Mouse (Mus musculus) yolk sac, embryonic 10.5 days (tissue): ENCODE data around the gene Cx3cl1.

Experiments used
- DNase-seq: peaks from one replicate; pipeline ENCODE4 v3.0.0-alpha.2; 2017; ENCODE audit warnings: low spot score

Gene Cx3cl1

DNA sequence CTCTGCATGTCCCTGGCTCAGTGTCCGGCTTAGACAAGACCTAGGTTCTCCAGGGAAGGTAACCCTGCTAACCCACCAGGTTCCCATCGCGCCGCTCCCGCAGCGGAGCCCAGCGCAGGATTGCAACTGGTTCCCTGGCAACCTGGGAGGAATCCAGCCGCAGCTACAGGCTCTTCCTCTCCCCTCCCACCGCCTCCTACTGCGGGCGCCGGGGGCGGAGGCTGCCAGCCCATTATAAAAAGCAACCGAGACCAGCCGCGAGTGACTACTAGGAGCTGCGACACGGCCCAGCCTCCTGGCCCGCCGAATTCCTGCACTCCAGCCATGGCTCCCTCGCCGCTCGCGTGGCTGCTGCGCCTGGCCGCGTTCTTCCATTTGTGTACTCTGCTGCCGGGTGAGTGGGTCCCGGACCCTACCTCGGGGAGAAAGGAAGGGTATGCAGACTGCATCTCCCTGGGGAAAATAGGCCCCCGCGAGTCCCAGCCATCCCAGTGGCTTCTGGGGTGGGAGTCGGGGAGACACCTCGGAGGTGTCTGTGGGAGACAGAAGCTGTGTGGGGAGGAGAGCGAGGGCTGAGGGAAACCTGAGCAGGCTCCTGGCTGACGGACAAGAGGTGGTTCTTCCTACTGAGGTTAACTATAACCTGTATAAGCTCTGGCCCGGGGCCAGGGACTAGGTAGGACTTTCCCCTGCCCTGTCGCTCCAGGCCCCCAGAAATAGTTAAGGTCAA, at the start of gene Cx3cl1:
Gene Cx3cl1 (plus strand): TSS at position 69 of the 730 bp plus-strand sequence.
- peak; percentile 74 for DNase-seq

DNA sequence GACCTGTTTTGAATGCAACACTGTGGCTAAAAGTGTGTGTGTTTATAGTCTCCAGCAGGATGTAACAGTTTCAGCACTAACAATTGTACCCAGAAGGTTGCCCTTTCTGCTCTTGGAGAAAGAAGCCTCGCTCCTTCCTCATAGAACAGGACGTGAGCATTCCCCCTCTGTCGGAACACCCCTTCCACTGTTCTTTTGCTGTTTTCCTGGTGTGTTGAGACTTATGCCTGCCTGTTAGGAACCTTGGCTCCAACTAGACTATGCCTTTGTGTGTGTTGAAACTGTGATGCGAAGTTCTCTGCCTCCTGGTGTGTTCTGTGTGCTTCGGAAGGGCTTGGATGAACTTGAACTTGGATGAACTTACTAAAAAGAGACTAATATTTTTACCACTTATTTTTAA, 45.8 kb upstream of the Cx3cl1 start:
- DNase-seq, result no peak

DNA sequence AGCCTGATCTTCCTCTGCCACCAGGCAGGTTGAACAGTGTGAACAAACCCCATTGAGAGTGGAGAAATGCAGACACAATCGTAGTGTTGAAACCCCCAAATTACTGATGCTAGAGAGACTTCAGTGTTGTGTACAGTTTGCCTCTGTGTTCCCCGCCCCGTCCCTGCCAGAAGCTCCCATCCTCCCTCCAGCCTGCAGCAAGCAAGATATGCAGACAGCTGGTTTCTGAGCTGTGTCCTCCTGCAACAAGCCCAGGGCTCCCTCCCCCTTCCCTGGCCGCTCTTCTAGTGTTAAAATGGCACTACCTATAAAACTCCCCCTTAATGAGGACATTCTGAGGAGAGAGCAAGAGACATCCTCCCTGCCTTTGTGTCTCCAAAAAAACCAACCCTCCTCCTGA, 42.5 kb upstream of the Cx3cl1 start:
- DNase-seq, result no peak

- DNase-seq, result no peak
Observed at GRCm38 (mm10) chr8:94733821-94734465, 37.9 kb upstream of the Cx3cl1 start.

DNA sequence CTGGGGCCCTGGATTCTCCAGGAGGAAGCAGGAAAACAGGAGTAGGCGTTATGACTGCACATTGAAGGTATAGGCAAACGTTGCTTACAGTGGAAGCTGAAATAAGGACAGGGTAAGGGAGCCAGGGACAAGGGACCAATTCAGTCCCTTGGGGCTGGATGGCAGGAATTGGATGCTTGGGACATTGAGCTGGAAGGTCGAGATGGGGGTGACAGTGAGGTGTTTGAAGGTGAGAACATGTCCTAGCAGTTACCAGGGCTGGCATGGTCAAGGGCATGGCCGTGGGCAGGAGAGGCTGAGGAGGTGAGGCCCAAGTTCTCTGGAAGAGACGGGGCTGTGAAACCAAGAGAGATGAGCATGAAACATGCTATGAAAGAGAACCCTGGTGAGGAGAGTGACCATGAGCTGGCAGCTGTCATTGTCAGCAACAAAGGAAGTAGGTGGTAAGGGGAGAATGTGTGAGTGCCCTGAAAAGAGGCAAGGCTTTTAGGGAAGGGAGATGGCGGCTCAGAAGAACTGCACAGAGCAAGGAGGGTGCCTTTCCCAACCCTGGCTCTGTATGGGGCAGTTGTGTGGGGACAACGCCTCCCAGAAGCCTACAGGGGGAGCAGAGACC, 37.0 kb upstream of the Cx3cl1 start:
- DNase-seq, result no peak

DNA sequence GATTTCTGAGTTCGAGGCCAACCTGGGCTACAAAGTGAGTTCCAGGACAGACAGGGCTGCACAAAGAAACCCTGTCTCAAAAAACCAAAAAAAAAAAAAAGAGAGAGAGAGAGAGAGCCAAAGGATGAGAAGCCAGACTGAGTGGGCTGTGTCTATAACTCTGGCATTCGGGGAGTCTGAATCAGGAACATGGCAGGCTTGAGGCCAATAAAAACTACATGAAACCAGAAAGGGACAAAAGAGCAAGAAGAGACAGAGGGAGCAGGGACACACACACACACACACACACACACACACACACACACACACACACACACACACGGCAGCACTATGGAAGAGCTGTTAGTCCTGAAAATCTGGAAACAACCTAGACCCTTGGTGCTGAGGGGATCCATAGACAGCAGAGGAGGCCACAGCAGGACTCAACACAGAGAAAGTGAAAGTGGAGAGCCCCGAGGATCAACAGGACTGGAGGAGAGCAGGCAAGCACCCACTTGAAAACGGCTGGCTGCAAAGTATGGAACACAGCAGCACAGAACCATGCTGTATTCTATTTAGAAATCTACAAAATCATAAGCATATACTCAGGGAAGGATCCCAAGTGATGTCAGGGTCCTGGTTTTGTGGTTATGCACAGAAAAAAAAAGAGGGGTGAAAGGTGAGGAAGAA, 36.2 kb upstream of the Cx3cl1 start:
- DNase-seq, result no peak

GRCm38 (mm10) chr8:94739829-94740228, 32.0 kb upstream of the Cx3cl1 start:
- no peak for DNase-seq

DNA sequence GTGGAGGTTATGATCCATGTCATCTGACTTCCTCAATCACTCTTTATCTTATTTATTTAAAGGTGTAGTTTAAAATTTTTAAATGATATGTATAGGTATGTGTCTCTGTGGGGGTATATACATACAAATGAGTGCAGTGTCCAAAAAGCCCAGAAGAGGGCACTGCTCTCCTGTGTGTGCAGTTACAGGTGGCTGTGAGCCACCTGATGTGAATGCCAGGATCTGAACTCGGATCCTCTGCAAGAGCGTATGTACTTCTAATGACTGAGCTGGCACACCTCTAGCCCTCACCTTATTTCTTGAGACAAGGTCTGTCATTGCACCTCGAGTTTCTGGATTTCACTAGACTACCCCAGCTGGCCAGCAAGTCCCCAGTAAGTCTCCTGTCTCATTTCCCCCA, 31.2 kb upstream of the Cx3cl1 start:
- DNase-seq, result no peak

DNA sequence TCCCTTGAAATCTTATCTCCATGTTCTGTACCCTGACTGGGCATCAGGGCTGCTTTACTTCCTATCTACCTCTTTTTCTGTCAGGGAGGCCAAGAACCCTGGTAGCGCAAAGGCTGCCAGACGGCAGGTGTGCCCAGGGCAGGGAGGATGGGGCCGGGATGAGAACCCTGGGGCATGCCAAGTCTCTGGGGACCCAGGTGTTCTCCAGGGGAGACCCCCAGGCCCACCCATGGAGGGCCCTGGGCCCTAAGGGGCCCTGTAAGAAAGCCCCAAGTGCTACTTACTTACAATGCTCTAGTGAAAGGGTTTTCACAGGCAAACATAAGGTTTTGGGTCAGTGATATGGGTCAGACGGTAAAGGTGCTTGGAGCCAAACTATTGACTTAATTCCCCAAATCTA, 30.1 kb upstream of the Cx3cl1 start:
- DNase-seq, result no peak

DNA sequence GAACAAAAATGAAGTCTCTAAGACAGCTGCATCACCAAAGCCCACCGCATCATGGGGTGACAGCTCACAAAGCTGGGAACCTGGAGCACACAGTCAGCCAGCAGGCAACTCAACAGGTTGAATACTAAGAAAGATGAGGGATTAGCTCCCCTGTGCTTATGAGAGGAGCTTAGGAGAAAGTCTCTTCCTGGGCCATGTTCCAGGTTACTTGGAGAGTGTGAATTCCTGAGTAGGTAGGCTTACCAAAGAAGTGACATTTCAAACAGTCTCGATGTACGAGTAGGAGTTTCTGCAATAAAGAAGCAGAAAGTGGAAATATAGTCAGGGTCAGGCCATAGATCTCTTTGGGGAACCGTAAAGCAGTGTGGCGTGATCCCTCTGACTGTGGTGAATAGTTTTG, 27.3 kb upstream of the Cx3cl1 start:
- no peak for DNase-seq

DNA sequence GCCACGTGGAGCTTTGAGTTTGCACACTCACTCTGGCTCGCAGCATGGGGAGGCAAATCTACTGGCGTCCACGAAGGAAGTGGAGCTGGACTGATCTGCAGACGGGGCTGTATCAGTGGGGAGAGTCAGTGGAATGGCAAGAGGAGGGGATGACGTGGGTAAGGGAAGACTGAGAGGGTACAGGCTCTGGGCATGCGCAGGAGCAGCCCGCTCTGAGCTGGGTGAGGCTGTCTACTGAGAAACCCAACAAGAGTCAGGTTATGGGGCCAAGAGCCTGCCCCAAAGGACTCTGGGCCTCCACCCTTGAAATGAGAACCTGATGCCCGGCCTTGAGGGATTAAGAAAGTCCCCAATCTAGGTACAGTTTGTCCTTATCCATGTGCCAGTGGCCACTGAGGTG, 26.8 kb upstream of the Cx3cl1 start:
- DNase-seq, result no peak

DNA sequence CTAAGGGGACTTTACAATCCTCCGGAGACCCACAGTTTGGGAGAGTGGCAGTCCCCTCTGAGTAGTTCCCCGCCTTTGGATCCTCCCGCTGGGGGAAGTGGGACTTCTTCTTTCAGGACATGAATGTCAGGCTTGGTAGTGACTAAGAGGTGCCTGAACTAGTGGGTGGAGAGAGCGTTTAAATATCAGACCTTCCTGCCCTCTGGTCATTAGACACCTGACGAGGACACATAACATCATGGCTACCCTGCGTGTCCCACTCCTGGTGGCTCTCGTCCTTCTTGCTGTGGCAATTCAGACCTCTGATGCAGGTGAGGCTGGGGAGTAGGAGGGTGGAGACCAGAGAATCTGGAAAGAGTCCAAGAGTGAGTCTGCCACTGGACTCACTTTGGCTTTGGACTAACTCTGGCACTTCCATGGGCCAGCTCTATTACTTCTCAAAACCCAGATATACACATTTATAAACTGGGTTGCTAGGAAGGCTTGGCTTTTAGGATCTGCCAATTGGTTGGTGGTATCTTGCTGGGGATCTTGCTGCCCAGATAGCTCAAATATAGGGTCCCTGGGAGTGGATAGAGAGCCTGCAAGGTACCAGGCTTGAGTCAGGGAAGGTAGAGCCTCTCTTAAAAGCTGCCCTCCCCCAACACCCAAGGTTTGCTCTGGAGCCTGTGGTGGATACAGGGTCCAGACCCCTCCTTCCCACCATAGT, 26.2 kb upstream of the Cx3cl1 start, which contains the start of gene Ccl22:
Gene Ccl22 (plus strand): TSS at position 115 of the 709 bp plus-strand sequence.
- DNase-seq, result no peak

- no peak for DNase-seq
Observed at GRCm38 (mm10) chr8:94746832-94747231, 25.0 kb upstream of the Cx3cl1 start.

GRCm38 (mm10) chr8:94748363-94748762, 23.4 kb upstream of the Cx3cl1 start:
- no peak for DNase-seq

DNA sequence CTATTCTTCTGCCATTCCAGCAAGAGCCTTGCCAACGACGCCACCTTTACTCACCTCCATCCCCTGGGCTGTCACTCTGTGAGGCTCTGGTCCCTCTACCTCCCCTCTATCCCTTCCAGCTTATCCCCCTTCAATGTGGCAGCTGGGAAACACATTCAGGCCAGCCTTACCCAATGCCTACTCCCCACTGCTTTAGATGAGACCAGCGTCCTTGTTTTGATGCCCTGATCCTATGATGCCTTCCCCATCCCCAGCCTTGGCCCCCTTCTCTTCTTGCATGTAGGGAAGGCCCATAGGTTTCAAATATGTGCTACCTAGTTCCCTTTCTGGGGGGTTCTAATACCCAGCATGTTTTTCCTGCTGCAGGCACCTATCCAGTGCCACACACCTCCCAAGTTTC, 21.9 kb upstream of the Cx3cl1 start:
- DNase-seq, result no peak

DNA sequence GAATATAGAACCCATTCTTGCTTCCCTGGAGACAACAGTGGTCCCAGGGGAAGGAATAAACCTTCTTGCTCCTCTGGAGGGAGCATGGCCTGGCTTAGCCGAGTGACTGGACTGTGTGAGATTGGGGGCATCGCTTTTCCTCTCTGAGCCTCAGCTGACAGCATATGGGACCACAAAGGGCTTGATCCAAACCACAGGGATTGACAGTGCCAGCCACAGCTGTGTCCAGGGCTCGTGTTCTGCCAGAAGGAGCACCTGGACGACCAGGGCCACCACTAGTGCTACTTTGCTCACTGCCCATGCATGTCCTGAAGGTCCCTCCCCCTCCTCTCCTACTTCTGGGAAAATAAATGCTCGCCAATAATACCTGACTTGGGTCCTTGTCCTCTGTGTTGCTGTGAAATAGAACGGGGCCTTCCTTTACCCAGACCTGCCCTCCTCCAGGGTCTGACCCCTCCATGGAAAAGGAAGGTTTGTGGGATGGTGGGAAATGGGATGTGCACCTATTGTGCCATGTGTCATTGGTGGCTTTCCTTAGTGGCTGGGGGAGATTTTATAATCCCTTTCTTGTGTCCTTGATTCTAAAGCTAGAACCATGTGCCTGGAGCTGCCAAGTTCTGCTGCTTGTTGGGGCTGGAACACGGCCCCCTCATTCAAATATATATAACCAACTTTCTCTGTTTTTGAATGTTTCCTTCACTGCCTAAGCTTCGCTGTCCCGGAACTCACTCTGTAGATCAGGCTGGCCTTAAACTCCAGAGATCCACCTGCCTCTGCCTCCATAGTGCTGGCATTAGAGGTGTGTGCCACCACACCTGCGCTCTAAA, 20.6 kb upstream of the Cx3cl1 start:
- no peak for DNase-seq

- DNase-seq, result no peak
Observed at GRCm38 (mm10) chr8:94754006-94754405, 17.8 kb upstream of the Cx3cl1 start.

GRCm38 (mm10) chr8:94754486-94754885, 17.3 kb upstream of the Cx3cl1 start:
- peak; percentile 36 for DNase-seq

GRCm38 (mm10) chr8:94767035-94767434, 4.8 kb upstream of the Cx3cl1 start:
- no peak for DNase-seq

DNA sequence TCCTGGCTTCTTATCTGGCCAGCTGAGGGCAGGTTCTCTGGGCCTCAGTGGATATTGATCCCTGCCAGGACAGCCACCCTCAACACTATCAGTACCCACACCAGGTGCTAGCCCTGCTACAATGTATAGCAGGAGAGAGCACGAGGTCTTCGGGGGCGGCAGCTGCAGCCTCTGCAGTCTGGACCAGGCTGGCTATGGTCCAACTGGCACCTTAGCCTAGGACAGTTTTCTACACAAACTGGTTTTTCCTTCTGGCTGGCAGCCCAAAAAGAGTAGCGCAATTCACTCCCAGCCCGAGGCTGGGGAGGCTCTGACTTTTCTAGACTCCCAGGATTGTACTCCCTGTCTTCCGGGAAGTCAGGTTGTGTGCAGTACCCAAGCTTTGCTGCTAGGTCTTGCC, 864 bp upstream of the Cx3cl1 start:
- no peak for DNase-seq

- DNase-seq, result no peak
Observed at GRCm38 (mm10) chr8:94773048-94773447, 1.2 kb downstream of the Cx3cl1 start.
